Mouse (Mus musculus) lung, postnatal 0 days (tissue): ENCODE measurements around the gene Tnfsfm13. TPM values are rescaled to one million over a fixed set of nuclear protein-coding genes. Genes with fewer than 3 reads are reported as not detected.
"Not testable (repeated sequence)": the region's sequence is repeated elsewhere in the genome, so short reads cannot be mapped to it uniquely, and the experiment has no call there.

Experiments
- ATAC-seq: fragments of 200-750 bp; cut with Nextera tagmentation; 2 replicates; pipeline ENCODE4 v1.8.0; 2017; ENCODE audit warnings: moderate library complexity
- DNase-seq: peaks from one replicate; pipeline ENCODE4 v3.0.0-alpha.2; 2016; ENCODE audit warnings: low spot score
- H3K27ac ChIP-seq: fragments of 300-500 bp; sonication (generic); 2 replicates; pipeline ENCODE4 v1.5.1; 2014; ENCODE audit warnings: antibody characterized with exemption, mild to moderate bottlenecking, low read length, mixed read lengths
- H3K27me3 ChIP-seq: fragments of 300-500 bp; sonication (generic); replicated peaks from 2 replicates; pipeline ENCODE4 v1.6.1; 2014; ENCODE audit warnings: low read length, mixed read lengths; ENCODE audit not compliant: insufficient read depth
- H3K36me3 ChIP-seq: fragments of 300-500 bp; sonication (generic); 2 replicates; pipeline ENCODE4 v1.6.1; 2014; ENCODE audit warnings: low read length, mixed read lengths; ENCODE audit not compliant: insufficient read depth
- H3K4me1 ChIP-seq: fragments of 300-500 bp; sonication (generic); 2 replicates; pipeline ENCODE4 v1.6.1; 2014; ENCODE audit warnings: antibody characterized with exemption, low read depth, low read length, mixed read lengths; ENCODE audit not compliant: insufficient read depth
- H3K4me2 ChIP-seq: fragments of 300-500 bp; sonication (generic); replicated peaks from 2 replicates; pipeline ENCODE4 v1.6.1; 2014; ENCODE audit warnings: low read depth, mild to moderate bottlenecking, low read length, moderate library complexity, mixed read lengths
- H3K4me3 ChIP-seq: fragments of 300-500 bp; sonication (generic); 2 replicates; pipeline ENCODE4 v1.5.1; 2014; ENCODE audit warnings: low read depth, low read length
- H3K9ac ChIP-seq: fragments of 300-500 bp; sonication (generic); replicated peaks from 2 replicates; pipeline ENCODE4 v1.6.1; 2014; ENCODE audit warnings: low read depth, mild to moderate bottlenecking
- H3K9me3 ChIP-seq: fragments of 300-500 bp; sonication (generic); 2 replicates; pipeline ENCODE4 v1.6.1; 2016; ENCODE audit warnings: low read length, mixed read lengths
- CTCF ChIP-seq: IDR thresholded peaks from 2 replicates; pipeline ENCODE4 v1.5.1; 2016; ENCODE audit warnings: antibody characterized with exemption, mild to moderate bottlenecking
- EP300 ChIP-seq: IDR thresholded peaks from 2 replicates; pipeline ENCODE4 v1.6.1; 2016; ENCODE audit warnings: antibody characterized with exemption, mild to moderate bottlenecking, control low read depth
- WGBS: fragments of 180-500 bp; shearing (Covaris S2); extraction: QIAGEN DNeasy Blood & Tissue Kit; methylation state at CpG from one replicate; pipeline ENCODE4 v1.1.7; 2014; 5-methylcytosine and 5-hydroxymethylcytosine counted together
- polyA plus RNA-seq: library from polyadenylated mRNA; unstranded; fragments of >200 nt; fragmentation: Nextera tagmentation; extraction: Ambion mirVana; gene quantifications from 2 replicates; pipeline ENCODE4 v1.2.1, GENCODE M21; 2015

Tnfsfm13 gene
- polyA plus RNA-seq, 1 experiment from 2014 or later: 11.9 TPM

- H3K27me3 ChIP-seq: no peaks in the 10 kb centered on the region
- no peak overlapping the region for H3K27ac ChIP-seq
- H3K9ac ChIP-seq: no peak overlapping the region
- no peak for ATAC-seq
- no peak for DNase-seq
- WGBS: 87% methylated on average over 4 of the region's 4 CpGs
- no peaks in the 10 kb centered on the region for H3K9me3 ChIP-seq
- no peak overlapping the region for H3K4me3 ChIP-seq
- H3K4me2 ChIP-seq: no peak overlapping the region
- no peaks in the 10 kb centered on the region for H3K36me3 ChIP-seq
- H3K4me1 ChIP-seq: no peaks in the 10 kb centered on the region
- no peak for TF ChIP-seq EP300
- TF ChIP-seq CTCF: no peak
Observed at GRCm38 (mm10) chr11:69707480-69707847, 11.6 kb upstream of the Tnfsfm13 start.

GRCm38 (mm10) chr11:69706775-69707479, 11.0 kb upstream of the Tnfsfm13 start:
- H3K9me3 ChIP-seq: no peaks in the 10 kb centered on the region
- H3K27ac ChIP-seq: no peak overlapping the region
- WGBS: 56% methylated on average over 6 of the region's 6 CpGs
- H3K4me2 ChIP-seq: no peak overlapping the region
- H3K4me1 ChIP-seq: no peaks in the 10 kb centered on the region
- H3K27me3 ChIP-seq: no peaks in the 10 kb centered on the region
- no peak for TF ChIP-seq EP300
- no peak for TF ChIP-seq CTCF
- no peak overlapping the region for H3K4me3 ChIP-seq
- no peak overlapping the region for H3K9ac ChIP-seq
- ATAC-seq (no peak), DNase-seq (peak; percentile 11)
- H3K36me3 ChIP-seq: no peaks in the 10 kb centered on the region

DNA sequence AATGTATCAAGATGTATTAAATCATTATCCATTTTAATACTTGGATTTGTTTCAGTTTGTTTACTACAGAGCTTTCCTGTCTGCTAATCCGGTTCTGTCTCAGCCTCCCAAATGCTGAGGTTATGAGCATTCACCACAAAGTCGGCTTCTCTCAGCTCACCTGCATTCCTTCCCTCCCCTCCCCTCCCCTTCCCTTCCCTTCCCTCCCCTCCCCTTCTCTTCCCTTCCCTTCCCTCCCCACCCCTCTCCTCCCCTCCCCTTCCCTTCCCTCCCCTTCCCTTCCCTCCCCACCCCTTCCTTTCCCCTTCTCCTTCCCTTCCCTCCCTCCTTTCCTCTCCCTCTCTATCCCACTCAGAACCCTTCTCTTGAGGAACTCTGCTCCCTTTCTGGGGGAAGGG, 8.7 kb upstream of the Tnfsfm13 start:
- ATAC-seq (no peak), DNase-seq (no peak)
- Histone ChIP-seq H3K27ac (no peak overlapping the region), H3K9me3 (no peaks in the 10 kb centered on the region), H3K4me3 (no peak overlapping the region), H3K27me3 (no peaks in the 10 kb centered on the region), H3K36me3 (no peaks in the 10 kb centered on the region), H3K4me1 (no peaks in the 10 kb centered on the region), H3K9ac (no peak overlapping the region), H3K4me2 (no peak overlapping the region)
- TF ChIP-seq CTCF (no peak), EP300 (no peak)
- 5% methylated on average over 2 of the region's 2 CpGs for WGBS

DNA sequence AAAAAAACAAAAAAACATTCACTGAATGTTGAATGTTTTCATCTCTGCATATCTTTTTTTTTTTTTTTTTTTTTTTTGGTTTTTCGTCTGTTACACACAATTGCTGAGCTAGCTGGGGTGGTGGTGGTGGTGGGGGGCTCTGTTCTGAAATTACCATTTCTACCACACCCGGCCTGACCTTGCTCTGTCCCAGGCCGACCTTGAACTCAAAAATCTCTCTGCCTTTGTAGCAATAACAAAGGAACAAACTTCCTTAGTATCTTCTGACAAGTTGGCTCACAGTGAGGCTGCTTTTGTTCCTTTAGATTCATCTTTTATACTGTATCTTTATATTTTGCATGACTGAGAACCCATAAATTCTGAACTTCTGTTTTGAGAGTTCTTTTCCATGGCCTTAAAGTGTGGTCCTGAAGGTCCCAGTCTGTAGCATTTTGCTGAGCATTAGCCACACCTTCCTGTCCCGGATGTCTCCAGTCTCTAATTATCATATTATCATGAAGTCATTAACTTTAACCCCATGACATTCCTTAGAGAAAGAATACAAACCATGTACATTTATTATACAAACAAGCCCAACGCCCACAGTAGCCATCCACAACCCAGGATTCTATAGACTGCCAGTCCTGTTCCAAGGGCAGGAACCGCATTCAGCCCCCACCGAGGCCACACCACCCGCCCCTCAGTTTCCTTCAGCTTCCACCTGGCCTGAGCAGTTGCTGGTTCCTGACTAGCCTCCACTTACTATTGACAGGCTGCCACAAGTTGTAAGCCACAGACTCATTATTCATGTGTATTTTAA, 8.1 kb upstream of the Tnfsfm13 start:
- ATAC-seq (no peak), DNase-seq (no peak)
- Histone ChIP-seq H3K36me3 (no peaks in the 10 kb centered on the region), H3K4me2 (no peak overlapping the region), H3K27me3 (no peaks in the 10 kb centered on the region), H3K27ac (no peak overlapping the region), H3K9ac (no peak overlapping the region), H3K4me1 (no peaks in the 10 kb centered on the region), H3K4me3 (no peak overlapping the region), H3K9me3 (no peaks in the 10 kb centered on the region)
- 48% methylated on average over 8 of the region's 8 CpGs for WGBS
- TF ChIP-seq CTCF (no peak), EP300 (no peak)

DNA sequence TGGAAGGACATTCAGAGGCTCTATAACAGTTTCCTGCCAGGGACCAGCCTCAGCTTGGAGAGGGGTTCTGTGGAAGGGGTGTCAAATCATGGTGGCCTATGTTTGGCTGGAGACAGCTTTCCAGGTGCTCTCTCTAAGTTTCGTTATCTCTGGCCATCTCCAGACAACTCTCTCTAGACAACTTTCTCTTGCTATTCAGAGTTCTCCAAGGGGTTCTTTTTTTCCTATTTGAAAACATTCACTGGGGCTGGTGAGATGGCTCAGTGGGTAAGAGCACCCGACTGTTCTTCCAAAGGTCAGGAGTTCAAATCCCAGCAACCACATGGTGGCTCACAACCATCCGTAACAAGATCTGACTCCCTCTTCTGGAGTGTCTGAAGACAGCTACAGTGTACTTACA, 7.5 kb upstream of the Tnfsfm13 start:
- H3K4me2 ChIP-seq, H3K4me3 ChIP-seq, ATAC-seq, H3K9ac ChIP-seq, H3K27ac ChIP-seq, DNase-seq, H3K4me1 ChIP-seq, H3K27me3 ChIP-seq, H3K9me3 ChIP-seq, H3K36me3 ChIP-seq: not testable (repeated sequence)
- WGBS: 68% methylated on average over 2 of the region's 3 CpGs

DNA sequence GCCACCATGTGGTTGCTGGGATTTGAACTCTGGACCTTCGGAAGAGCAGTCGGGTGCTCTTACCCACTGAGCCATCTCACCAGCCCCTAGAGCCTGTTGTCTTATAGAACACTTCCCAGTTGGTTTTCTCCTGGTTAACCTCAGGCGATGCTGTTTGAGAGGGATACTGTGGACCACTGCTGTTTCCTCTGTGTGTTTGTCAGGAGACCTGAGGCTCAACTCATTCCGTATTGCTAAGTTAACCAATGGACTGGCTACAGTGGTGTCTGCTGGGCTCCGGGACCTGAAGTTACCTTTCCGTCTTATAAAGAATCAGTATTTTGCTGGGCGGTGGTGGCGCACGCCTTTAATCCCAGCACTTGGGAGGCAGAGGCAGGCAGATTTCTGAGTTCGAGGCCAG, 7.0 kb upstream of the Tnfsfm13 start:
- H3K4me2 ChIP-seq, H3K27me3 ChIP-seq, ATAC-seq, H3K9me3 ChIP-seq, H3K9ac ChIP-seq, DNase-seq, H3K36me3 ChIP-seq, H3K4me1 ChIP-seq, H3K27ac ChIP-seq, H3K4me3 ChIP-seq: not testable (repeated sequence)
- WGBS: 92% methylated on average over 9 of the region's 10 CpGs
